Mouse (Mus musculus) 3134 (cell line): Measurements from ENCODE around the gene Pelo.

Source experiments
- DNase-seq: peaks from one replicate; pipeline ENCODE4 v3.0.0-alpha.2; 2011; ENCODE audit warnings: low spot score; ENCODE audit not compliant: insufficient read length; ENCODE audit errors: extremely low read depth

The Pelo gene

DNA sequence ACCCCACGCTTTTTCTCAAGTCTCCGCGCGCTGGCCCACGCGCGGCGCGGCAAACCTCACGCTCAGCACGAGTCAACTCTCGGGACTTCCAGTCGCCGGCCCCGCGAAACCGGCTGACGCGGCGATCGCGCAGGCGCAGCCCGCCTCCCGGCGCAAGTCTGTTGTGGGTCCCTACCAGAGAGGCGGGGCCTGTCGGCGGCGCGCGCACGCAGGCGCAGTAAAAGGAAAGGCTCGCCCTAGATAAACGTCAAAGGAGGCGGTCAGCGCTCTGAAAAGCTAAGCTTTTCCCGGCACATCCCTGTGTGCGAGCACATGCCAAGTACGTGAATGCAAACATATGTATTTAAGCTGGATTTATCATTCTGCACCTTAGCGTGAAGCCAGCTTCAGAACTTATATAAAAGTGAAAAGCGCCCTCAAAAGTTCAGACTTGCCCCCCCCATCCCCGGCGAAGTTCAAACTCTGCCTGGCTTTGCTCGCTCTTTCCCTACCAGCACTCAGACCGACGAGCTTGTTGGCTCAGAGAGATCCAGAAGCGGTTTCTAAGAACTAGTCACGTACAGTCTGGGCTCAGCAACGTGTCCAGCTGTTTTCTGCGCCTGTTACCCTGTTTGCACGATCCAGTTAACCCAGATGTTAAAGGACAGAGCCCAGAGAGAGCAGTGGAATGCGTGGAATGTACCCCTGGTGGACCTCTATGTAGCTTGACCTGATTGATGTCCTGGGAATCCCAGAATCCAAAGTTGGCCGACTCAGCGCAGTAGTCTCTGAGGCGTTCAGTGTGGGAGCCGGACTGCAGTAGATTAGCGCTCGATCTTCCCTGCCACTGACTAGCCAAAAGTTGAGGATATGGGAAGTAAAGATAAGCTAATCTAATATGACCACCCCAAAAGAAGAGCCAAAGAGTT is at the start of gene Pelo:
Pelo (minus strand) TSS at position 118 of the 908 bp plus-strand sequence.
- peak; percentile 94 for DNase-seq

DNA sequence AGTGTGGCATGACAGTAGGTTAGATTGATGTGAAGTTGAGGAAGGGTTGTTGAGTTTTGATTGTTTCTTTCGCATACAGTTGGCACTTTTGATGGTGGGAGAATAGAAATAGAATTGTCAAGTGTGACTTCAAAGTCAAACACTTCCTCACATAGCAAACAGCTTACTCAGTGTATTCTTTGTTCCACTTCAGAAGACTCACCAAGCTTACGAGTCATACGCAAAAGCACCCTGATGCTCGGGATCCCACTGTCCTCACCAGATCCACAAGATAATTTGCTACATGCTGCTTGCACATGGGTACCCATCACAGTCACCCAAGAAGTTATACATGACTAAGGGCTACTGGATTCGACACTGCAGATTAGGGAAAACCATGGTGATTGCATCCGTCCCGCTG is 48.5 kb upstream of the Pelo start:
- DNase-seq = no peak

DNA sequence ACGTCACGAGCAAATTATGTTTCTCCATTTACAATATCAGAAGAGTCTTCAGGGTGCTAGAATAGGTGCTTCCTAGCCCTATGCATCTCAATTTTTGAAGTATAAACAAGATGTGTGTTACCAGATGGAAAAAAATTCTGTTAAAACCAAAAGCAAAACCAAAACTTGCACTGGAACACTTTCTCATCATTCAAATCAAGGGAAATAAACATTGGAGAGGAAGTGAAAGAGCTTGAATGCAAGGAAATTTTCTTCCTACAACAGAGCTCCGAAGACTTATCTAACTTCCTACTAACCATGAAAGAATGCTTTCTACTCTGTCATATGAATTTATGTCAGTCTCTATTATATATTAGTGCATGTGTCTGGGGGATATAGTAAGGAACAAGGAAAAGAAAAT is 46.8 kb upstream of the Pelo start:
- no peak for DNase-seq

DNA sequence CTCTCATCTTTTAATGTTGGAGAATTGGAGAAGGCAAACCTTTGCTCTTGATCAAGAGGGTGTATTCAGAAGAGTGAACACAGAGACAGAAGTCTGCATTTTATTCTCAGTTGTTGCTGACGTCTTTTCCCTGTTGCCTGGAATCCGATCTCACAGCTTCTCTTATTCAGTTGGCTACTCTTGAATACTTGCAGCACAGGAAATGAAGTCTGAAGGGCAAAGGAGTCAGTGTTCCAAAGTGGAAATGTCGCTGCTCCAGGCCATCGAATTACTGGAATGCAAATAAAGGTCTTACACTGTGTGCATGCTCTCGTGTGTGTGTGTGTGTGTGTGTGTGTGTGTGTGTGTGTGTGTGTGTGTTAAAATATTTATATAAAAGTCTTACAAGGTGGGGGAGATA is 42.4 kb upstream of the Pelo start:
- DNase-seq = no peak

DNA sequence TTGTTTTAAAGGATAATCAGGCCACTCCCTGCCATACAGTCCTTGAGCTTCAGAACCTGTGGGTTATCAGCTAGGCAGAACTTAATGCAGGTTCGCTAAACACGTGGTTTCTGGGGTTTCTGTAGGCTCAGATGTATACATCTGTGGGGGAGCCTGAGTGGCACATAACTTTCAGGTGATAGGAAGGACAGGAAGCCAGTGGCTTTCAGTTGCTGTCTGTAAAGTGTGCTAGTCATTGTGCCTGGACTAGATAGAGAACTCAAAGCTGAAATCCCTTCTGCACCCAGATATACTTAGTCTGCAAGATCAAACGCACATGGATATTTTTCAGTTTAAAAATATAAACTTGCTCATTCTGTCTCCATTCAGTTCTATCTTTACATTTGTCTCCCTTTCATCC is 41.4 kb upstream of the Pelo start:
- DNase-seq = no peak

DNA sequence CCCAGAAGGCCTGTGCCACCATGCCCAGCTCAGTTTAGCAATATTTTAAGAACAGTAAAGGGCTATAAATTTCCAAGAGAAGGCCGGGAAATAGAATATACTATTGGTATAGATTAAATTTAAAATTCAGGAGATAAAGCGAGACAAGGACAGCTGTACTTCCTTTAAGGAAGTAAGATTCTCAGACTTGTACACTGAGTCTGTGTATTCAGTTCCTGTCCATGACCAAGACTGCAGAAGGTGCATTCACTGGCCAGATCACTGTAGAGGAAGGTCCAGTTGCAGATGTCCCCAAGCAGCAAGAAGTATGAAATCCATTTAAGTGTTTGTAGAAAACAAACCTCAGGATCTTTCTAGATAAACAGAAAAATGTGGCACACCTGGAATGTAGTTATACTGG is 40.0 kb upstream of the Pelo start:
- no peak for DNase-seq

DNA sequence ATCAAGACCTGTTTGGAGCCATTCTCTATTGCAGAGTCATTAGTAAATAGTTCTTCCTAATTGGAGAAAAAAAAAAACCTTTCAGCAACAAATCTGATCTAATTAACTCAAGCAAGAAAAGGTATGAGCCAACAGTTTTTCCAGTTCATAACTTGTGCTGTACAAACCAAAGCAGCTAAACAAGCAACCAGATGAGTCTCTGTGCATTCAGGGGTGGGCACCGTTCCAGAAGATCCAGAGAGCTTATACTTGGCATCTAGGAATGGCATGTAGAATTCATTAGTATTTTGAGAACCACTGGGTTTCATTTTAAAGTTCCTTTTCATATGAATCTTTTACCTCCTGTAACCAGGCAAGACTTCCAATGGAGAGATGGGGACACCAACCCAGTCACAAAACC is 37.8 kb upstream of the Pelo start:
- no peak for DNase-seq

DNA sequence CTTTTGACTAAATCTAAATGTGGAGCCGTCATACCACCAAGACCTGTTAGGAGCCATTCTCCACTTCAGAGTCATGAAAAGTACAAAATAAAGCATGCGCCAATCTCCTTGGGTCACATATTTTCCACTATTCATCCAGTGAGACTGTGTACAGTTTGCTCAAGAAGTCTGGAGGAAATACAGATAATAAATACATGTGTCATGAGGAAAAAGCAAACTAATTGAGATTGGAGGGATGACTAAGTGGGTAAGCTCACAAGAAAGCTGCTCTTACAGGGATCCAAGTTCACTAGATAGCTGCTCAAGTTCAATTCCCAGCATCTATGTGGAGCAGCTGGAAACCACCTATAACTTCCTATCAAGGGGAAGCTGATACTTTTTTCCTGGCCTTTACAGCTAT is 36.5 kb upstream of the Pelo start:
- DNase-seq = no peak

DNA sequence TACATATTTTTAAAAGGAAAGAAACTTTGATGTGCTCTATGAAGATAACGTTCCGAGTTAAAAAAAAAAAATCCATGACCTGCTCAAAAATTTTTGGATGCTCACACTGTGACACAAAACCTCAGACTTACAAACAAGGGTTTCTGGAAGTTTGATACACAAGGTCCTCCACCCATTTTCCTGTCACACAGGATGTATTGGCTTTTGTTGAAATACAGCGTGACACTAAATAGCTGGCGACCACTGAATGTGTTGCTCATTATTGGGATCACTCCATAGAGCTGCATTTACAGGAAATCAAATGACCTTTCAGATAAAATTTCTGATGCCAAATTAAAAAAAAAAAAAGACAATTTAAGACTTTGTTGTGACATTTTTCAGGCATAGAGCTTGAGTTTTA is 35.1 kb upstream of the Pelo start:
- no peak for DNase-seq

DNA sequence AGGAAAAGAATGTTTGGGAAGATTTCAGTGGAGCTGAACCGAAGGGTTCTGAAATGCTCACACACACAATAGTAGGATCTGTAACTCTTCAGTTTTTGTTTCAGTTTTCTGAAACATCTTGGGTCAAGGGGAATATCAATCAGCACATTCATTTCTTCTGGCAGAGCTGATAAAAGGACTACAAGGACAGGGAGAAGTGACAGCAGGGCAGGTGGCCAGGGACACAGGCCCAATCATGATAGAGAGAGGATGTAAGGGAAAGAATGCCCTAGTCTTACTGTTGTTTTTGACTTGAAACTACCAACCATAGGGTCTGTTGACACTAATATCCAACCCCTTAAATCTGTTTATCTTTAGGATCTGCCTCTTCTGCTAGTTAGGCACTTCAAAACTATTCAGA is 34.5 kb upstream of the Pelo start:
- DNase-seq = no peak

DNA sequence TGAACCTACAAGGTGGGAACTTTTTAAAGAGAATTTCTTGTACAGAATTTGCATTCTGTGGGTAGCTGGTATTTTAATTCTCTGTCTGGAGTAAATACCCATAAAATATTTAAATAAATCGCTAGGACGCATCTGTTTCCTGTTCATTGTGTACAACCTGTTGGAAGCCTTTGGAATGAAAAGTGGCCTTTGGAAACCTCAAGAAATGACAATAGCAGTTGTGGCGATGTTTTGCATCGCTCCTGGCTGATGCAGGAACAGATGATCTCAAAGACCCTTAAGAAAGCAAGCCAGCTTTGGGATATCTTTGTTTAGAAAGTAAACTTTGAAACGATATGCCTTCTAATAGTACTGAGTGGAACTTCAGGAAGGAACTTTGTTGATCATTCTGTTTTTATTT is 28.8 kb upstream of the Pelo start:
- DNase-seq = no peak

DNA sequence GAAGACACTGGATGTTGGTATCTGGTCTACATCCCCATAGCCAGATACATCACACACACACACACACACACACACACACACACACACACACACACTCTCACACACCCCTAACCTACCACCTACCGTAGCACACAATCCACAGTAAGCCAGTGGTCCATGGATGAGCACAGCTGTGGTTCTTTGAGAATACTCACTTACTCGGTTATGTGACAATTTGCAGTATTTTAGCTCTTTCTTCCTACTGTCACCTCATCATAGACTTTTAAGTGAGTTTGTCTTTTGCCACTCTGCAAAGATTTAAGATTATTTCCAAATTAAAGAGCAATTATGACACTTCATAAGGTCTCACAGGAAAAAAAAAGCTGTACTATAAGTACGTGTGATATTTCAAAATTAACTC is 28.2 kb upstream of the Pelo start:
- DNase-seq = no peak

DNA sequence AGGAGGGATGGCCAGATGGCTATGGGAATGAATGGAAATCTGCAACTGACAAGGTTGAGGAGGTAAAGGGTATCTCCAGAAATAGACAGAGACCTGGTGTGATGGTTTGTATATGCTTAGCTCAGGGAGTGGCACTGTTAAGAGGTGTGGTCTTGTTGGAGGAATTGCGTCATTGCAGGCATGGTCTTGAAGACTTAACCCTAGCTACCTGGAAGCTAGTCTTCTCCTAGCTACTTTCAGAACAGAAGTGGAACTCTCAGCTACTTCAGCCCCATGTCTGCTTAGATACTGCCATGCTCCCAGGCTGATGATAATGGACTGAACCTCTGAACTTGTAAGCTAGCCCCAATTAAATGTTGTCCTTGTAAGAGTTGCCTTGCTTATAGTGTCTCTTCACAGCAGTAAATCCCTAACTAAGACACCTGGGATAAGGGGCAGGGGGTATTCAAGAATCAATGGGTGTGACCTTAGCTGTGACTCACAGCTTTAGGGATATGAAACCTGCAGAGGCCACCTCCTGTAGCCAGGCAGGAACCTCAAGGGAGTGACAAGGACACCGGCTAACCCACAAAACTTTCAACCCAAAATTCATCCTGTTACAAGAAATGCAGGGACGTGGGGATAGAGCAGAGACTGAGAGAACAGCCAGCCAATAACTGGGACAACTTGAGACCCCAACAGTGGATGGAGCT is 27.1 kb upstream of the Pelo start:
- DNase-seq = no peak

DNA sequence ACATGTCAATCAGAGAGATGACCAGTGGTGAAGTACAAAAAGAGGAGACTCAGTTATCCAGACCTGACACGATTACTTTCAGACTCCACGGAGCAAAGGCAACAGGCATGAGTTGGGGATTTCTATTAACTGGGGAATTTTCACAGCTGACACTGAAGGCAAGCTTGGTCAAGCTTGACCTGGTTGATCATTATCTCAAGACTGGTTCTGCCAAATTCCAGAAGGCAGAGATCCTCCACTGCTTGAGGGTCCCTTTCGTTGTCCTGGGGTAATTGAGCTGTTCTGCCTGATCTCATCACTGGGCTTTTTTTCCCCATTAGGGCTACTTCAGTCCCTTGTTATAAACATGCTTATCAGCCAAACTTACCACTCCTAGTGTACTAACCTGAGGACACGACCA is 19.6 kb upstream of the Pelo start:
- DNase-seq = no peak

DNA sequence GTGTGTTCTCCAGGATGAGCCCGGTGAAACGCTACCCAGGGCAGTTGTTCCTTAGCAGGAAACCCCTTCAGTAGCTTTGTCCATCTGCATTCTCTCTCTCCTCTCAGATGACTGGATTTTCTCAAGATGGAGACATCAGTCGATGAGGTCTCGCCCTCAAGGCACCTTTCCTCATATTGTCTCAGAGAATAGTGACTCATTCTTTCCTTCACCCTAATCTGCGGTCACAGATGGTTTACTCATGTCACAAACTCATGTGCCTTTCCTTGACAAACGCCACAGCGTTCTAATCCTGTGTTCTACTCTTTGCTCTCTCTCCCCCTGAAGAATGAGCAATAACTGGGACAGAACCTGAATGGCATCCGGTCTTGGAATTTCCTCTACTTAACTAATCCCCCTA is 17.4 kb upstream of the Pelo start:
- no peak for DNase-seq

DNA sequence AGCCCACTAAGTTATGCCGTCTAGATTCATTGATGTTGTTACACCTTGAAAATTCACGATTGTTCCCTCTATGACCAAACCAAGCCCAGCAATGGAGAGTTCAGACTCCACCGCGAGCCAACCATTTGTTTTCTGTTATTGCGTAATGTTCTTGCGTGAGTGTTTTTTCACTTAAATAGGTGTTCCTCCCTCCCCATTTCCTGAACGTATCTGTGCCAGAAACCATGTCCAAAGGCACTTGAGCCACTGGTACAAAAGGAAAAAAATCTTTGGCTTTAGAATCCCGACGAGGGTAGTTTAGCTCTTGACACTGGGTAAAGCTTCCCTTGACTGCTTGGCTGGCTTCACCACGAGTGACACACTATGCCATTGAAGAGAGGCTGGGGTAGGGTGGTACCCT is 16.2 kb upstream of the Pelo start:
- DNase-seq = no peak

DNA sequence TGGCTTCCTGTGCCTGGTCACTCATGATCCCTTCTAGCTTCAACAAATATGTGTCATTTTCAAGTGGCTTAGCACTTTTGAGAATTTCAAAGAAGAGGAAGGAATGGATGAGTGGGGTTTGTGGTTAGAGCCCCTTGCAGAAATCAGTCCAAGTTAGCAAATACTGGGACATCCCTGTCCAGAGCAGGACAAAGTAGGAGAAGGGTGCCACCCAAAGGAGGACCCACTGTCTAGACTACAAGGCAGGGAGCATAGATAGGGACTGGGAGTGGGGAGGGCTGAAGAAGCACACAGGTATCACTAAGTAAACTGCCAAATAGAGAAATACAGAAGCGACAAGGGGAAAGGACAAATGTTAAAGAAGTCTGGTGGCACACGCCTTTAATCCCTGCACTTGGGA is 12.8 kb upstream of the Pelo start:
- no peak for DNase-seq

DNA sequence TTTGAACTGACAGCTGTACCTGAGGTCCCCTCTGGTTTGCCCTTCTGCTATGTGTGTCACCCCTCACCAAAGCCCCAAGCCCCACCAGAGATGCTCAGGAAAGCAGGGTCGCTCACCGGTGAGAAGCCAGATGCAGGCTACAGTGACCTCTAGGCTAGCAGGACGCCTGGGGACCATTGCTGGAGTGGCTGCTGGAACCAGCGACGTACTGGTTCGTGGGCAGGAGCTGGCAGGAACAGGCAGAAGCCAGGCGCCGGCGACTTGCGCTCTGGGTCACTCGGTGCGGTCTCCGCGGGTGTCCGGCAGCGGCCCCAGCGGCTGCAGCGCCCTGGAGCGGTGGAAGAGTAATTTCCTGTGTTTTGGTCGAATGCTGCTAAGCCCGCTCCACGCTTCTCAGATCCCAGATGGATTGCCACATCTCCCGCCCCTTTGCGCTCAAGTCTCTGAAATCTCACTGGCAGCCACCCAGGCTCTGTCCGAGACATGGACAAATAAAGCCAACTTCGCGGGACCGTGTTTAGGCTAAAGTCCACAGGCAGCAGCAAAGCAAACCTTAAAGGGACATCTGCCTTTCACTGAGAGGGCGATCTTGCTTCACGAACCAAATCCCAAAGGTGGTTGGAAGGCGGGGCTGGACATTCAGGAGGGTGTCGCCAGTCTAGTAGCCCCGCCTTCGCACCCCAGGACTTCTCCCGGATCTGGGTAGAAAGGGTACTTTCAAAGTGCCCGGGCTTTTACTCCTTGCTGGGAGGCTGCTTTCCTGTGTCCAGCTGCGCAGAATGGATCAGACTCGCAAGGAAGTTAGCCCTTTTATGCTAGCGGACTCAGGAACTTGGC is 11.6 kb upstream of the Pelo start, which contains the start of the genes Gm49395 and Itga1:
Gm49395 (minus strand) TSS at position 567 of the 837 bp plus-strand sequence.
Itga1 (minus strand) TSS at position 610 of the 837 bp plus-strand sequence.
- DNase-seq = peak; percentile 82

DNA sequence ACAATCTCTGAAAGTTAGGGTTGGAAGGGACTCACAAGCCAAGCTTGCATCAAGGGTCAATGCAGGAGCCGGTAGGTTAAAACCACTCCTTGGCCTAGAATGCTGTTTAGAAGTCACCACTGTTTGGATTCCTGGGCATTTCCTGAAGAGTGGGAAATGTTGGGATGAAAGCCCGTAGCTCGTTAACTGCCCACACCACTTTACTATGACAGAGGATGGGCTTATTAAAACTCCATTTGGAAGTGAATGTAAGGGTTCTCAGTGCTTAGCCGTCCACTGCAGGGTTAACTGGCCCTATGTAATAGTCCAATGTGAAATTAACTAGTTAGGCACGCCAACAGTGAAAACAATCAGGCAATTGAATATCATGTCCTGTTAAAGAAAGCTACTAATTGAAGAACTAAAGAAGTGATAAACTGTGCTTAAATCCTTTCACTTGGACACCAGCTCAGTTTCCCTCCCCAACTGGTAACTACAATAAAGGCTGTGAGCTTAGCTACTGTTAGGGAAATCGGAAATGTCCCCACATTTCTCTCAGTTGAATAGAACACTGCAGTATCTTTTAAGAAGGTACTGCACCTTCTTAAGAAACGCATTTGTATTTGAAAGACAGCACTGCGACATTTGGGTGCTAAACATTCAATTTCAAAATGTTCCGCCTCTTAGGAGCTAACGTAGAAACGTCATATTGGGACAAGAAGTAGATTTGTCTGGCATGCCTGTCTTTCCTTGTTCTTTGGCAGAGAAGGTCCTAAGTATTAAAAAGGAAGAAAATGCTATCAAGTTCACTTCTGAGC is 10.6 kb upstream of the Pelo start:
- DNase-seq = no peak

DNA sequence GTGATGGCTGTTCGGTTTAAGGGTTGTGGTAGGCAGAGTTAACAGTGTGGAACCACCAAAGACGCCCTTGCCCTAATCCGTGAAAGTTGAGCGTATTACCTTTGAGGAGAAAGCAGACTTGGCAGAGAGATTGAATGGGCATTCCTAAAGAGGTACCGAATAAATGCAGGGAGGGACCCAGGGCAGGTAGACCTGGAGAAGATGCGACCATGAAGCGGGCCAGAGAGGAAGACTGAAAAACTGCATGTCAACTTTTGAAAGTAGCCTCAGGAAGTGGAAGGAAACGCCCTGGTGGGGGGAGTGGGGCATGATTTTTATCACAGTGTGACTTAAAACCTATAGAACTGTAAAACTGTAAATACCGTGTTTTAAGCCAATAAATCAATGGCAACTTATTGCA is 9.4 kb upstream of the Pelo start:
- no peak for DNase-seq
